Mouse (Mus musculus) kidney, postnatal 14 days (tissue): ENCODE data around the gene Lrrc4b.

Source experiments
- DNase-seq: peaks from one replicate; pipeline ENCODE4 v3.0.0; 2022; ENCODE audit warnings: mixed read lengths

The Lrrc4b gene

DNA sequence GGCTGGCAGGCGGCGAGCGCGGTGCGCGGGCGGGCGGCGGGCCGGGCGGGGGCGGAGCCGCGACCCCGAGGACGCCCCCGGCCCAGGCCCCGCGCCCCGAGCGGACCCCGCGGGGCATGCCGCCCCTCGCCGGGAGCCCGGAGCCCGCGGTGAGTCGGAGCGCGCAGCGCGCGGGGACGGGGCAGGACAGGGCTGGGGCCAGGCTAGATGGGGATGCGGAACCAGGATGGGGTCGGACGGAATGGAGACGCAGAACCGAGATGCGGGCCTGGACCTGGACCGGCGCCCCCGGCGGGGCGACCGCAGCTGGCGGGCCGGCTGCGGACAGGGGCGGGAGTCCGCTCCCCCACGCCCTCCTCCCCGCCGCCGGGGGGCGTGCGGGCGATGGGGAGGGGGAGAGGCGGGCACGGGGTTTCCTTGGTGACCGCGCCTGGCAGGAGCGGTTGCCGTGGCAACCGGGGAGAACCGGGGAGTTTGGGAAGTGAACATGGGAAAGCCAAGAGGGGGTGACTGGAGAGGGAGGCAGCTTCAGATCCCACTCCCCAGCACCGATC, at the start of gene Lrrc4b:
Gene Lrrc4b, plus strand, starts transcription at position 51 of the 554 bp plus-strand sequence.
- no peak for DNase-seq

DNA sequence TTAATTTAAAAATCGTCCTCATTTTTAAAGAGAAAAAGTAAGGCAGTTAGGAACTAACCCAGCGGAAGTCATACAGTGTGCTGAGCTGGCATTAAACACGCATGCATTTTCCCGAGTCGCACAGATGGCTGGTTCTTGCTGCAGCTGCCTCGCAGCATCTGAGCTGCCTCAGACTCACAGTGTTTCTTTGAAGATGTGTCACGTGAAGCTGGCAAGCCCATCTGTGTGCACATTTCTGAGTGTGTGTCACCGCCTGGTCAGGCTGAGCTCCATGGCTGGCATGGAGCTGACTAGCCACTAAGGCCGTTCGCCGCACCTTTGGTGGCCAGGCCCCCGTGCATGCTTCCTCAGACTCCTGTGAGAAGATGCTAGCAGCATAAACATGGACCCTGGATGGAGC, 46.3 kb upstream of the Lrrc4b start:
- DNase-seq, result no peak

DNA sequence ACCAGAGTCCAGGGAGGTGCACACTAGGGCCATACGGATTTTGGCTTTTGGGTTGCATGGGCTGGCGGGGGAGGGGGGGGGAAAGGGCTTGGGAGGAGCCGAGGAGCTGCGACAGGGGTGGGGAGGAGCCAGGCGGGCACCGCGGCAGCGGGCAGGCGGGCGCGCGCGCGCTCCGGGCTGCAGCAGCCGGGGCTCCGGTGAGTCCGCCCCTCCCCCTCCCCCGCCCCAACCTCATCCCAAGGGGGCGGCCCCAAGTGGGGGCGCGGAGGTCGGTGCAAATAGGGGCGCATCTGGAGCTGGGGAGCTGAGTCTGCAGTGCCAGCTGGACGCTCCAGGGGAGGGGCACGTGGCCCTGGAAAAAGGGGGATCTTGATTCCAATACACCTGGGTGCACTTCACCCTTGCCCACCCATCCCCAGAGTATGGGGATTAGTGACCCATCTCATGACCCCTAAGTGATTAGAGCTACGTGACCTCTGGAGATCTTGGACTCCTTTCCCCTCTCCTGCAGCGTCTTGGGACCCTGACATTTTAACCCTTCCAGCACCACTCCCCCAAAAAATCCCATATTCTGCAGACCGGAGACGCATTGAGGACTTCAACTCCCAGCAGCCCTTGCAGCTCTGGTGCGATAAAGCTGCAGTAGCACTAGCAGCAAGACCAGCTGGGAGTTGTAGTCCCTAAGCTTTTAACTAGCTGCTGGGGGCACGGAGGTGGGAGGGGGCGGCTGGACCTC, 44.7 kb upstream of the Lrrc4b start, which contains the start of gene Syt3:
Gene Syt3, plus strand, starts transcription at position 123 of the 736 bp plus-strand sequence.
- peak; percentile 80 for DNase-seq

DNA sequence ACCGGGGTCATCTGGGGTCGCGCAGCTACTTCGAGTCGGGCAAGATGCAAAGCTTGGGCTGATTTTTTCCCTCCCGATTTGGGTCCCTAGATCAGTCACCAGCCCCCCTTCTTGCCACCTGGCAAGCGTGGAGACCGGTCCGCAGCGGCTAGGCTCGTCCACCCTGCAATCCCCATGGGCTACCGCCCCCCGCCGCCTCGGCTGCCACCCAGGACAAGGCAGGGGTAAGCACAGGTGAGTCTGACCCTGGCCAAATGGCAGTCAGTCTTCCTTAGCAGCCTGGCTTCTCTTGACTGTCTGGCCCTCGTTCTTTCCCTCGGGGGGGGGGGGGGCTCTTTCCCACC, 44.1 kb upstream of the Lrrc4b start:
- DNase-seq, result no peak

DNA sequence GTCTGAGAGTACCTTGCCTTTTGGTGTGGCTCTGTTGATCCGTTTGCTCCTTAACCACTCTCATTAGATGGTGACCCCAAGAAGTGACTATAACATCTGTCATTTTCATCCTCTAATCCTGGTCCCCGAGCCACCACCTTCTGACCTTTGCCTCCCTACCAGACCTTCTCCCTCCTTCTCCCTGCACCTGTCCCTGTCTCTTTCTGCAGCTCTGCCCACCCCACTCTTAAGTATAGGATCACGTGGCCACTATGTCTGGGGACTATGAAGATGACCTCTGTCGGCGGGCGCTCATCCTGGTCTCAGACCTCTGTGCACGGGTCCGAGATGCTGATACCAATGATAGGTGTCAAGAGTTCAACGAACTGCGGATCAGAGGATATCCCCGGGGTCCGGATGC, 43.1 kb upstream of the Lrrc4b start, which contains the start of gene 1700008O03Rik:
Gene 1700008O03Rik, minus strand, starts transcription at position 101 of the 400 bp plus-strand sequence.
- no peak for DNase-seq

DNA sequence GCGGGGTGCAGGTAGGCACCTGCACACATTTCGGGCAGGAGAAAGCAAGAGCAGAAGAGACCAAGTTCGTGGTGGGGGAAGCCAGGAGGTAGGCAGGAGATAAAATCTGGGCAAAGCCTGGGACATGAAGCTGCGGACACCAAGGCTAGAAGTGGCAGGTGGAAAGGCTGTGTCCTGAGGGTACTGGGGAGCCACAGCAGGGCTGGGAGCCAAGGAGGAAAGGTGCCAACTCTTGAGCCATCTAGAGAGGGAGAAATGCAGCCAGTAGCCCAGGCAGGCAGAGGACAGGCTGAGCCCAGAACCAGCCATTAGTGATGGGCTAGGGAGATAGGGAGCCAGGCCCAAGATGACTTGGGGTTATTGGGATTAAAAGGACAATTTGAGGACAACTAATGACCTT, 37.0 kb upstream of the Lrrc4b start:
- DNase-seq, result no peak

DNA sequence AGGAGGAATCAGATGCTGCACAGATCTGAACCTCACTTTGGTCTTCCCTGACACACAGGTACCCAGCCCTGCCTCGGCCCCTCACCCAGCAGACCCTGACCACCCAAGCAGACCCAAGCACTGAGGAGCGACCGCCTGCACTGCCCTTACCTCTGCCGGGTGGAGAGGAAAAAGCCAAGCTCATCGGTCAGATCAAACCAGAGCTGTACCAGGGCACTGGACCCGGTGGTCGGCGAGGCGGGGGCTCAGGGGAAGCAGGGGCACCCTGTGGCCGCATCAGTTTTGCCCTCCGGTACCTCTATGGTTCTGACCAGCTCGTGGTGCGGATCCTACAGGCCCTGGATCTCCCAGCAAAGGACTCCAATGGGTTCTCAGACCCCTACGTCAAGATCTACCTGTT, 36.5 kb upstream of the Lrrc4b start:
- DNase-seq, result no peak

DNA sequence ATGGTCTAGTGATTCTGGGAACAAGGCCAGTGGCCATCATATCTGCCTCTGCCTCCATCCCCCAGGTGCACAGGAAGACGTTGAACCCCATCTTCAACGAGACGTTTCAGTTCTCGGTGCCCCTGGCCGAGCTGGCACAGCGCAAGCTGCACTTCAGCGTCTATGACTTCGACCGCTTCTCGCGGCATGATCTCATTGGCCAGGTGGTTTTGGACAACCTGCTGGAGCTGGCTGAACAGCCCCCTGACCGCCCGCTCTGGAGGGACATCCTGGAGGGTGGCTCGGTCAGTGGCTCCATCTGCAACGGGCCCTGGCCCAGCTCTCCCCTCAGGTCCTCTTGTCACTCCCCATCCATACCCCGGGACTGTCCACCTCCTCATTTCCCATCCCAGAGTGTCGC, 35.5 kb upstream of the Lrrc4b start:
- DNase-seq, result no peak

DNA sequence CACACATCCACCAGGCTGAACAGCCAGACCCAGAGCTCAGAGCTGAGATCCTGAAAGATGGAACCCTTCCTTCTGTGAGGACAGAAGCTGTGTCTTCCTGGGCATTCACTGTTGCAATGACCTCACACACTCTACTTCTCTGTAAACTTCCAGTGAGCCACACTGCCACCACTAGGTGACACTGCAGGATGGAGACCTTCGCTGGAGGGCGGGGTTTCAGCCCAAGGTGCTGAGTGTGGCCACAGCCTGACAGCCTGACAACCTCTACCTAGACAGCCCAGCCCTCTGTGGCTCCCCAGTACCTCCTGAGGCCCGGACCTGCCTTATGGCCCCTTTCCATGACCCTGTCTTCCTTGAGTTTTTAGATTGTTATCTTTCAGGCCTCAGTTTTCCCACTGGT, 30.2 kb upstream of the Lrrc4b start:
- peak; percentile 61 for DNase-seq

DNA sequence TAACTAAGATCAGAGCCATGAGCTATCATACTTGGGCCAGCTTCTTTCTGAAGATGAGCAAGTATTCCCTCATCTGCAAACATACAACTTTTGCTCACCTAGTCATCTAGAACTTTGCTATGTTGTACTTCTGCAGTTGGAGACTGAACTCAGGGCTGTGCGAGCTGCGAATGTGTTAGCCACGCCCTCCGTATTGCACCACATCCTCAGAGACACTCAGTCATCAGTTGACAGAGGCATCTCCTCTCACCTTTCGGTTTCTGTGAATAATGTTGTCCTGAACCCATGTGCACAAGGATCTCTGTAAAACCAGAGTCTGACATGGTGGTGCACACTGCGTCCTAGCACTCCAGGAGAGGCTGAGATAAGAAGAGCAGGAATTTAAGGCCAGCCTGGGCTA, 27.1 kb upstream of the Lrrc4b start:
- no peak for DNase-seq

DNA sequence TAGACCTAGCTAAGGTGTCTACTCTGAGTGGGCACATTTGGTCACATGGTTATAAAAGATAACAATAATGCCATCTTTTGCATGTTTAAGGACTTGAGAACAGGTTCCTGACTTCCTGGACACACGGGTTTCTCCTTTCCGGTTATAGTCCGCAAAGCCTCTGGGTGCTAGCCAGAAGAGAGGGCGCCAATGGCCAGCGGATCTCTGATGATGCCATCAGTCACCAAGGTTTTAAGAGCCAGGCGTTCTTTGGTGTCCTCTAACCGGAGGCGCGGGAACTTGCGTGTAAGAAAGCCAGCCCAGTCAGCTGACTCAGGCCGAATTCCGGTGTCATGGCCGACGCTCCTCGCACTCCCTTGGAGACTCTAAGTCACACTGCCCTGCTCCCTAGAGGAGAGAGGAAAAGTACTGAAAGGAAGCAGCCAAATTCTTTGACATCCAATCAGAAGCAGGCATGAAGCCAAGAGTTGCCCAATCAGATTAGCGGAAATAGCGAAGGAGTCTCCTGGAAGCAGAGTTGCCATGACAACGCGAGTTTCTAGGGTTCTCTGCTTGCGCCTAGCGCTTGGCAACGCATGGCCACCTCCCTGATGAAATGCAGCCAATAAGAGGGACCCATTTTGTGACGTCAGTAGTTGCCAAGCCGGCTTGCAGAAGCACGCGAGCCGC, 23.3 kb upstream of the Lrrc4b start:
- peak; percentile 94 for DNase-seq

DNA sequence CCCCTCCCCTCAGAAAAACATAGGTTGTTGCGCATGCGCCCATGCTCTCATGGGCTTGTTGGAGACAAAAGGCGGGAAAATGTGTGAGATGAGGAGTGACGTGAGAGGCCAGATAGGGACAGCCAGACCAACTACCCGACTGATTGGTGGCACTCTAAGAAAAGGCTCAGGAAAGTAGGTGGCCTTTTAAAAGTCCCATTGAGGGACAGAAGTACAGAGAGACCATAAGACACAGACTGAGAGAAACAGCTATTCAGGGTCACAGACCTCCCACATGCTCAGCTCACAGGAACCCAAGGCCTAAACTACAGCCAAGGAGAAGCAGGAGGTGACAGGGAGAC, 22.8 kb upstream of the Lrrc4b start:
- no peak for DNase-seq

DNA sequence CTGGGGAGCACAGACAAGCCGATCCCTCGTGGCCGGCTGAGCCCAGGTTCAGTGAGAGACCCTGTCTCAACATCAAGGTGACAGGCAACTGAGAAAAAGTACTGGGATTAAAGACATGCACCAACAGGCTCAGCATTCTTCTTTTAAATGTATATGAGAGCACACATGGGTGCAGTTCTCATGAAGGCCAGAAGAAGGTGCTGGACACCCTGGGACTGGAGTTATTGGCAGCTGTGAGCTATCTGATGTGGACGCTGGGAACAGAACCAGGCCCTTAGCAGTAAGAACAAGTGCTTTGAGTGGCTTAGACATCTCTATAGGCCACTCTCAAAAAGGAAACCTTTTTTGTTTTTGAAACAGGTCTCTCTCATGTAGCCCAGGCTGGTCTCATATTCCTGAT, 17.7 kb upstream of the Lrrc4b start:
- no peak for DNase-seq

DNA sequence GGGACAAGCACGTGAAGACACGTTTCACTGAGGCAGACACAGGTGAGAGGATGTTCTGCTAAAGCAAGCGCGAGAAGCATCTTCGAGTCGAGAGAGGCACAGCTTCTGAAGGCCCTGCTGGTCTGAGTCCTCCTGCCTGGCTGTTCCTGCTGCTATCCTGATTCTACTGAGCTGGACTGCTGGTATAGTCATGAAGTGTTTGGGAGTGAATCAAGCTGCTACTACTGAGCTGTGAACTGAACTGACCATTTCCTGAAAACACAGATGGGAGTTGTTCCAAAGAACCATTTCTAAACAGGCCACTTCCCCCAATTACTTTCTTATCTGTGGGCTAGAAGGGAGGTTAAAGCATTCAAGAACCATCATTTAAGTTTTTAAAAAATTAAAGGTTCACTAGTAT, 15.5 kb upstream of the Lrrc4b start:
- DNase-seq, result no peak

DNA sequence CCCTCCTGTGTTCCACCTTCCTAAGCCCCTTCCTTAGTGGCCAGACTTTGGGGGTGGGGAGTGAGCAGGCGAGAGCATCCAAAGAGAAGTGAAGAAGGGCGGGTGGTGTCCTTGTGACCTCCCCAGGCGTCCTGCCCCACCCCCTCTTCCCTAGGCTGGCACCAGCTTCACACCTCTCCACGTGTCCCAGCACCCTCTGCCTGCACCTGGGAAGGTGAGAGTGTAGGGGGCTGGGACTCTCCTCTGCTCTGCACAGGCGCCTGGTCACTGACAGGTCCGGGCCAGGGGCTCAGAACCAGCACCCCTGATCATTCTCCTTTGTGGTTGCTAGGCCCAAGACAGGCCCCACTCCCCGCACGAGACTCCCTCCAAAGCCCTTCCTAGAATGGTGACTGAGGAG, 1.2 kb upstream of the Lrrc4b start:
- DNase-seq, result no peak

DNA sequence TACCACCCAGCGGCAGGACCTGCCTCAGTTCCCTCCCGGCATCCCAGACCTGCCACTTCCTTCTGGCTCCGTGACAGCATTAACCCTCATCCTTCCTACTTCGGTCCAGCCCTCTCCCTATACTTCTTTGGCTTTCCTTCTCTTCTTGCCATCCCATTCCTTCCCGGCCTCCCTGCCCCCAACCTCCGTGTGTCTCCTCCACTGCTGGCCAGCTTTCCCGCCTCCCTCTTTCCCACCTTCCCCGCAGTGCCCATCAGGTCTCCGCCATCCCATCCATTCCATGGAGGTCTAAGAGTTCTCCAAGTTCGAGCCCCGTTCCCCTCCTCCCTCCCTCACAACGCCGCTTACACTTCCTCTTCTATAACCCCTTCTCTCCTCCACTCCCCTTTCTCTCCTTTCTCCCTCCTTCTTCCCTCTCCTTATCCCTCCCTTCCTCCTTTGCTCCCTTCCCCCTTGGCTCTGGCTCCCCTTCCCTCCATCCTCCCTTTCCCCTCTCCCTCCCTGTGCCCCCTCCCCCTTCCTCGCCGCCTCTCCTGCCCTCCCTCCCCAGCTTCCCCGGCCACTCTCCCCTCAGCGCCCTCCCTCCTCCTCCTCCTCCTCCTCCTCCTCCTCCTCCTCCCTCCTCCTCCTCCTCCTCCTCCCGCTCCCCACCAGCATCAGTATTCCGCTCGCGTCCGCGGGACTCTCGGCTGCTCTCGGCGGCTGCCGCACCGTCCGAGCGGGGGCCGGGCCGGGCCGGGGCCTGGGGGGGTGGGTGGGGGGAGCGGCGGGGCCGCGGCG, 457 bp upstream of the Lrrc4b start:
- no peak for DNase-seq

DNA sequence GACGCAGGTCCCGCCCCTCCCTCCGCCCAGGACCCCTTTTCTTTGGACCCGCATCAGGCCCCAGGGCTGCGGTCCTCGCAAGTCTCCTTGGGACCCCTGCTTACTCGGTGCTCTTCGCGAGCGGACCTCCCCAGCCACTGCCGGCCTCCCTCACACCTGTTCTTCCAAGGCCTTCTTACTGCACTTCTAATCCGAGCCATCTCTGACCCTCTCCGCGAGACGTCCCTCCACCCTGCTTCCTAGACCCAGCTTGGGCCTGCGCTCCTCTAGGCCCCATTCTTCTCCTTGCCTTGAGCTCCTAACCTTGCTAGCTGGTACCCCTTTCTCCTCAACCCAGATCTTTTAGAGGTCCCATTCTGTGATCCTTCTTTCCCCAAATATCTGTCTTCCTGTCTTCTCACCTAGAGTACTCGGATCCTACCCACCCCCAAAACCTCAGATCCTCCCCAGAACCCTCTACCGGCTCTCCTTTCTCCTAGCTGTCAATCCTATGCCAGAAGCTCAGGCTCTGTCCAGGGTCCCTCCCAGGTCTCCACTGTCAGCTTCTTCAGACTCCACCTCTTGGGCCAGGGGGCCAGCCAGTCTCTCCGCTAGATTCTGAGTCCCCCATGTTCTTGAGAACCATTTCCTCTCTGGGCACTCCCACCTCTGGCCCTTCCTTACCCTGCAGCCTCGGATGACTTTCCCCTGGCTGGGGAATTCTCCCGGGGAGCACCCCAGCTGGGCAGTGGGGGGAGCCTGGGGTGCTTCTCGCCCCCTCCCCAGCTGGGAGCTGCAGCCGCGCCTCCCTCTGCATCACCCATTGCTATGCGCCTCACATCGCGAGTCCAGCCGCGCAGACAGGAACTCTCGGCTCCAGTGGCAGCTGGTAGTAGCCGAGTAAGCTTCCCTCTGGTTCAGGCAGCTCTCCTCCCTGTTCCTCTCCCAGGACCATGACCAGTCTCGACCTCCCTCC, 993 bp downstream of the Lrrc4b start:
- no peak for DNase-seq

DNA sequence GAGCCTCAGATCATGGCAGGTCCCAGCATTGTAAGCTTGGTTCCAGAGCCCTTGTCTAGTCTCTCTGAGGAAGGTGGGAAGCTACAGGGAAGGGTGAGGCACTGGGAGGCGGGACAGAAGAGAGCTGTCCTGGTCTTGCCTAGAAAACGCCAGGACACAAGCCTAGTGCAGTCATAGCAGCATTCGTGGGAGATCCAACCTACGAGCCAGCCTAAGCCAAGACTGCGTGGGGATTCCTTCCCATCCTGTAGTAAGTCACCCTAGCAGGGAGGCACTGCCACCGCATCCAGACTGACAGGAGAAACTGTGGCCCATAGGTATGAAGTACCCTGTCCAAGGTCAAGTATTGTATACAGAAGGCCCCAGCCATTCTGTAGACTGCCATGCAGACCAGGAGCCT, 3.7 kb downstream of the Lrrc4b start:
- no peak for DNase-seq

DNA sequence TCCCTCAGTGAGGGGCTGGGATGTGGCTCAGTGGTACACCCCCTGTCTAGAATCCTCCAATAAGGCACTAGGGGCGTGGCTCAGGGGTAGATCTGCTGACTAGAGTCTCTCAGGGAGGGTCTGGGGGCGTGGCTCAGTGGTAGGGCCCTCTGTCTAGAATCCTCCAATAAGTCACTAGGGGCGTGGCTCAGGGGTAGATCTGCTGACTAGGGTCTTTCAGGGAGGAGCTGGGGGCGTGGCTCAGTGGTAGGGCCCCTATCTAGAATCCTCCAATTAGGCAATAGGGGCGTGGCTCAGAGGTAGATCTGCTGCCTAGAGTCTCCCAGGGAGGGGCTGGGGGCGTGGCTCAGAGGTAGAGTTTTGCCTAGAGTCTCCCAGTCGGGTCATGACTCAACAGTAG, 4.6 kb downstream of the Lrrc4b start:
- no peak for DNase-seq

DNA sequence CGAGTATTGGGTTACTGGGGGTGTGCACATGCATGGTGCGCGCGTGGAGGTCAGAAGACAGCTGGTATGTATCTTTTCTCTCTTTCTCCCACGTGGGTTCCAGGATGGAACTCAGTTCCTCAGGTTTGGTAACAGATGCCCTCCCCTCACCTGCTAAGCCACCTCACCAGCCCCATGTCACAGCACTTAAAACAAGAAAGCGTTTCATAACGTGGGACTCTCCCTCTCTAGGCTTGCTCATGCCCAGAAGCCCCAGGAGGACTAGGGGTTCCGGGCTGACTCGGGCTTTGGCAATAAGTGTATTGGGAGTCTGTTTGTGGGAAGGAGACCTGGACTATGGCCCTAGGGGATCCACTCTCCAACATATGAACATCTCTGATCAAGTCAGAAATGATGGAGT, 5.3 kb downstream of the Lrrc4b start:
- no peak for DNase-seq

DNA sequence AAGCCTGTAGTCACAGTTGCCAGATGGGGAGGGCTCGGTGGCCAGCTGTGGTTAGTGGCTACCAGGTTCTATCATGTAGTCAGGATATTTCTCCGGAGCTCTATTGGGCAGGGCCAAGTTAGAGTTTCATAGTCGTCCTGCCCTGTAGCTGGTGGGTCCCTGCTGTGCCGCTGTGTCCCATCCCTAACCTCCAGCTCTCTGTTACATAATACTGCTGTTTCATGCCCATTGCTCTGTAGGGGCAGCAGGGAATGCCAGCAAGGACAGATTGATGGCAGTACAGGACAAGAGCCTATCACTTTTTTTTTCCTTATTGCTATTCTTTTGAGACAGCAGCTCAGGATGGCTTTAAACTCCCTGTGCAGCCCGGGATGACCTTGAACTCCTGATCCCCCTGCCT, 7.0 kb downstream of the Lrrc4b start:
- DNase-seq, result no peak

DNA sequence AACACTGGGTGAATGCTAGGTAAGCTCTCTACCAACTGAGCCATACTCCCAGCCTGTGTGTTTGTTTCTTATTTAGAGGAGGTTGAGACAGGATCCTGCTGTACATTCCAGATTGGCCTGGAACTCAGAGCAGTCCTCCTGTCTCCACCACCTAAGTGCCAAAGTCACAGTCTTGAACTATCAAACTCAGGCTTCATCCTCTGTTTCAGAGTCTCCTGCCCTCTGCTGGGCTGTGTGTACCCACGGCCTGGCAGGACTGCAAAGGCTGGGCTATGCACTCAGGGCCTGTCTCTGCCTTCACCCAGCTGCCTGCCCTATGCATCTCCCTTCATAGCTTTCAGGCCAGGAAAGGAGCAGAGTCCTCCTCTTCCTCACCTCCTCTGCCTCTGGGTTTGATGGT, 7.4 kb downstream of the Lrrc4b start:
- DNase-seq, result no peak

DNA sequence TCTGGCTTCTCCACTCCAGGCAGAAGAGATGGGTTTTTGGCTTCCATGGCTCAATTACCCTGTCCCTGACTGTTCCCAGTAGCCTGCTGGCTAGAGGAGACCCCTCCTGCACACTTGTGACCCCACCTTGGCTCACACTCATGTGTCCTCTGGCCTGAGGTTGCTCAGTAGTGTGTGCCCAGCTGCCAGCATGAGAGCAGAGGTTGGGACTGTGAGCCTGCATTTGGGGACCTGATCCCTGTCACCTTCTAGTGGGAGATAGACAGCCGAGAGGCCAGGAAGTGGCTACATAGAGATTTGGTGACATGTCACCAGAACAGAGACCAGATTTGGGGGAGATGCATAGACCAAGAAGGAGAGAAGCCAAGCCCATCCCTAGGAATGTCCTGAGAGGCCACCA, 8.4 kb downstream of the Lrrc4b start:
- no peak for DNase-seq
